Mouse (Mus musculus): ENCODE results near the gene 1110017D15Rik. TPM values are rescaled to one million over a fixed set of nuclear protein-coding genes. Genes with fewer than 3 reads are reported as not detected.

The 1110017D15Rik gene
- polyA plus RNA-seq, 1 experiment from 2014 or later: 6.4 TPM

DNA sequence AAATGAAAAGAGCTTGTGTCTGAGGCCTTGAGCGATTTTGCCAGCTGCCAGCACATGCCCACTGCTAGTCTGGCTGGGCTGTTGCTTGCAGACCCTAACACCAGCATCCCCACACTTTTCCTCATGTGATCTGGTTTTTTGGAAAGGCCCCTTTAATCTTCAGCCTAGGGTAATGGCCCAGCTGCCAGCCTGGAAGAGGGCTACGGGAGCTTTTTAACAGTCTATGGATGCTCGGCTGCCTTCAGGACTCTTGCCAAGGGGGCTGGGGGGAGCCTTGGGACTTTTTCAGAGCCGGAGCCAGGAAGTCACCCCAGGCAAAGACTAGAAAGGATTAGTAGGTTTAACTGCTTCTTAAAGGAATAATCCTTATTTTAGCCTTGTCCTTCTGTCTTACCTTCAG lies 3.8 kb downstream of the 1110017D15Rik start:
- H3K4me2 ChIP-seq (ENCODE audit: low read depth, low read length): no peak overlapping the region
- H3K9me3 ChIP-seq (replicated peaks; ENCODE audit: control insufficient read depth, low read length): no peaks in the 10 kb centered on the region
- DNase-seq (ENCODE audit: low spot score): no peak
- peak overlapping the region; percentile 57; the same call in 1 of the 2 replicates for H3K27ac ChIP-seq (replicated peaks; ENCODE audit: low read depth, low read length)
- no peaks in the 10 kb centered on the region; the same call in 1 of the 2 replicates for H3K4me1 ChIP-seq (ENCODE audit: control insufficient read depth, insufficient read depth, low read length)
- no peak overlapping the region for H3K9ac ChIP-seq (replicated peaks; ENCODE audit: low read length)
- no peak overlapping the region for H3K4me3 ChIP-seq (ENCODE audit: low read depth, low read length)
- 30% methylated on average over 4 of the region's 4 CpGs for WGBS
- no peak for ATAC-seq (replicated peaks; ENCODE audit: insufficient number of reproducible peaks, low FRiP score, low TSS enrichment, low read depth)
- H3K36me3 ChIP-seq (replicated peaks; ENCODE audit: control insufficient read depth, insufficient read depth, low read depth, low read length): no peaks in the 10 kb centered on the region
- no peaks in the 10 kb centered on the region for H3K27me3 ChIP-seq (ENCODE audit: control insufficient read depth, insufficient read depth, low read length)

GRCm38 (mm10) chr4:41507998-41508397 lies 9.1 kb downstream of the 1110017D15Rik start:
- WGBS: 42% methylated on average over 7 of the region's 7 CpGs
- H3K4me2 ChIP-seq (ENCODE audit: low read depth, low read length): no peak overlapping the region

DNA sequence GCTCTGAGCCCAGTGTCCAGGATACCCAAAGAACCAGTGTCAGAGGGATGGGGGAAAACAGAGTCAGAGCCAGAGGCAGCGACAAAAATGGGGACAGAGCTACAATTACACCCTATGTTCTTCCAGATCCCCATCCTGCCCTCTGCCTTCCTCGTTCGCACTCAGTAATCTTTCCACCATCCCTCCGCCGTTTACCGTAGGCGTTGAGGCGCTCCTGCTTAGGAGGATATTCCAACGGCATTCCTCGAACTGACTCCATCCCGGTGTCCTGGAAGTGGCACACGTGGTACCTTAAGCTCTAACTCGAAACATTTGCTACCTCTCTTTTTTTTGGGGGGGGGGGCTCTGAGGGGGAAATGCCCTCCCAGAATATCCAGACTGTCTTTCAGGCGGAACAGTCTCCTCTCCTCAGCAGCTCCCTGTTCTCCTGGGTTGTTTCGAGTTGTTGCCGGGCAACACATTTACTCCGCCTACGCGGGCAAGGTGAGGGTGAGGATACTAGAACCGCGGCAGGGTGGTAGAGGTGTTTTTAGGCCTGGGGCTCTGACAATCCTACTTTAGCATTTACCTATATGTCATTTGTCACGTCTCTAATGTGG lies 9.7 kb downstream of the 1110017D15Rik start:
- ATAC-seq (replicated peaks; ENCODE audit: insufficient number of reproducible peaks, low FRiP score, low TSS enrichment, low read depth) (0 out of 2 replicates have a peak, but pooled peaks have one; percentile 1), DNase-seq (ENCODE audit: low spot score) (peak; percentile 59)
- H3K4me1 ChIP-seq (ENCODE audit: control insufficient read depth, insufficient read depth, low read length): no peaks in the 10 kb centered on the region
- H3K36me3 ChIP-seq (replicated peaks; ENCODE audit: control insufficient read depth, insufficient read depth, low read depth, low read length): no peaks in the 10 kb centered on the region
- H3K9ac ChIP-seq (replicated peaks; ENCODE audit: low read length): peak overlapping the region; percentile 66
- H3K9me3 ChIP-seq (replicated peaks; ENCODE audit: control insufficient read depth, low read length): no peaks in the 10 kb centered on the region
- peak overlapping the region; percentile 87 for H3K4me2 ChIP-seq (ENCODE audit: low read depth, low read length)
- H3K27ac ChIP-seq (replicated peaks; ENCODE audit: low read depth, low read length): no peak overlapping the region
- H3K27me3 ChIP-seq (ENCODE audit: control insufficient read depth, insufficient read depth, low read length): no peaks in the 10 kb centered on the region
- under 1% methylated on average over 22 of the region's 22 CpGs for WGBS
- peak overlapping the region; percentile 41 for H3K4me3 ChIP-seq (ENCODE audit: low read depth, low read length)

More at GRCm38 (mm10) chr4:41507998-41508397, 9.1 kb downstream of the 1110017D15Rik start:
- ATAC-seq (replicated peaks; ENCODE audit: insufficient number of reproducible peaks, low FRiP score, low TSS enrichment, low read depth): no peak
- H3K9ac ChIP-seq (replicated peaks; ENCODE audit: low read length): no peak overlapping the region
- H3K4me1 ChIP-seq (ENCODE audit: control insufficient read depth, insufficient read depth, low read length): no peaks in the 10 kb centered on the region
- no peak overlapping the region for H3K4me3 ChIP-seq (ENCODE audit: low read depth, low read length)
- DNase-seq (ENCODE audit: low spot score): no peak
- no peaks in the 10 kb centered on the region for H3K9me3 ChIP-seq (replicated peaks; ENCODE audit: control insufficient read depth, low read length)
- no peaks in the 10 kb centered on the region for H3K27me3 ChIP-seq (ENCODE audit: control insufficient read depth, insufficient read depth, low read length)
- H3K27ac ChIP-seq (replicated peaks; ENCODE audit: low read depth, low read length): no peak overlapping the region
- no peaks in the 10 kb centered on the region for H3K36me3 ChIP-seq (replicated peaks; ENCODE audit: control insufficient read depth, insufficient read depth, low read depth, low read length)

- Histone ChIP-seq H3K9ac (replicated peaks; ENCODE audit: low read length) (peak overlapping the region; percentile 66), H3K4me3 (ENCODE audit: low read depth, low read length) (peak overlapping the region; percentile 41), H3K4me1 (ENCODE audit: control insufficient read depth, insufficient read depth, low read length) (peaks cover 2% of the 10 kb centered on the region; the same call in 1 of the 2 replicates), H3K4me2 (ENCODE audit: low read depth, low read length) (peak overlapping the region; percentile 87), H3K27me3 (ENCODE audit: control insufficient read depth, insufficient read depth, low read length) (no peaks in the 10 kb centered on the region), H3K36me3 (replicated peaks; ENCODE audit: control insufficient read depth, insufficient read depth, low read depth, low read length) (no peaks in the 10 kb centered on the region), H3K27ac (replicated peaks; ENCODE audit: low read depth, low read length) (no peak overlapping the region), H3K9me3 (replicated peaks; ENCODE audit: control insufficient read depth, low read length) (no peaks in the 10 kb centered on the region)
- peak; percentile 57; the same call in 1 of the 2 replicates for ATAC-seq (replicated peaks; ENCODE audit: insufficient number of reproducible peaks, low FRiP score, low TSS enrichment, low read depth)
- peak; percentile 90 for DNase-seq (ENCODE audit: low spot score)
- under 1% methylated on average over 29 of the region's 29 CpGs for WGBS
Measured at GRCm38 (mm10) chr4:41506906-41507305, 10.2 kb downstream of the 1110017D15Rik start.

- 10% methylated on average over 13 of the region's 13 CpGs for WGBS
- H3K36me3 ChIP-seq (replicated peaks; ENCODE audit: control insufficient read depth, insufficient read depth, low read depth, low read length): no peaks in the 10 kb centered on the region
- no peak overlapping the region for H3K27ac ChIP-seq (replicated peaks; ENCODE audit: low read depth, low read length)
- peak overlapping the region; percentile 41; the same call in 1 of the 2 replicates for H3K4me3 ChIP-seq (ENCODE audit: low read depth, low read length)
- peaks cover 2% of the 10 kb centered on the region; the same call in 1 of the 2 replicates for H3K4me1 ChIP-seq (ENCODE audit: control insufficient read depth, insufficient read depth, low read length)
- DNase-seq (ENCODE audit: low spot score) (peak; percentile 70), ATAC-seq (replicated peaks; ENCODE audit: insufficient number of reproducible peaks, low FRiP score, low TSS enrichment, low read depth) (no peak)
- H3K9ac ChIP-seq (replicated peaks; ENCODE audit: low read length): no peak overlapping the region
- H3K27me3 ChIP-seq (ENCODE audit: control insufficient read depth, insufficient read depth, low read length): 0 out of 2 replicates have a peak, but pooled peaks cover 2% of the 10 kb centered on the region
- peak overlapping the region; percentile 87; the same call in 1 of the 2 replicates for H3K4me2 ChIP-seq (ENCODE audit: low read depth, low read length)
- no peaks in the 10 kb centered on the region for H3K9me3 ChIP-seq (replicated peaks; ENCODE audit: control insufficient read depth, low read length)
Measured at GRCm38 (mm10) chr4:41506156-41506555, 11.0 kb downstream of the 1110017D15Rik start.

DNA sequence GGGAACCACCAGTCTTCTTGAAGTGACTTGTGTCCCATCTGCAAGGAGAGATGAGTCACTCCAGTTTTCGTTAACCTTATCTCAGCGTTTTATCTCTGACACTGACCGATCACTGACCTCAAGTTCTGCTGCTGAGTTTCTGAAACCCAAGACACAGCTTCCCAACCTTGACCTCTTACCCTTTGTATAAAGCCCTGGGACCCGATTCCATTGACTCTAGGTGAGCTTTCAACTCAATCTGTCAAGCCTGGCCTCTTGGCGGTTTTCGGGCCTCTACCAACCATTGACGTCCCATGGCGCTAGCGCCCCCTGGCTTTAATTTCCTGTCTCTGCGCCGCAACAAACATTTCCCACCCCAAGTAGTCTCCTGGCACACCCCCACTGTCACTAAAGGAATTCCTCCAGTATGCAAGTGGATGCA lies 12.0 kb downstream of the 1110017D15Rik start:
- Histone ChIP-seq H3K9ac (replicated peaks; ENCODE audit: low read length) (no peak overlapping the region), H3K4me3 (ENCODE audit: low read depth, low read length) (no peak overlapping the region), H3K9me3 (replicated peaks; ENCODE audit: control insufficient read depth, low read length) (no peaks in the 10 kb centered on the region), H3K4me1 (ENCODE audit: control insufficient read depth, insufficient read depth, low read length) (peaks cover 2% of the 10 kb centered on the region; the same call in 1 of the 2 replicates), H3K36me3 (replicated peaks; ENCODE audit: control insufficient read depth, insufficient read depth, low read depth, low read length) (no peaks in the 10 kb centered on the region), H3K27me3 (ENCODE audit: control insufficient read depth, insufficient read depth, low read length) (peaks cover 11% of the 10 kb centered on the region), H3K4me2 (ENCODE audit: low read depth, low read length) (no peak overlapping the region), H3K27ac (replicated peaks; ENCODE audit: low read depth, low read length) (no peak overlapping the region)
- WGBS: 47% methylated on average over 11 of the region's 11 CpGs
- DNase-seq (ENCODE audit: low spot score): no peak
- ATAC-seq (replicated peaks; ENCODE audit: insufficient number of reproducible peaks, low FRiP score, low TSS enrichment, low read depth): no peak

DNA sequence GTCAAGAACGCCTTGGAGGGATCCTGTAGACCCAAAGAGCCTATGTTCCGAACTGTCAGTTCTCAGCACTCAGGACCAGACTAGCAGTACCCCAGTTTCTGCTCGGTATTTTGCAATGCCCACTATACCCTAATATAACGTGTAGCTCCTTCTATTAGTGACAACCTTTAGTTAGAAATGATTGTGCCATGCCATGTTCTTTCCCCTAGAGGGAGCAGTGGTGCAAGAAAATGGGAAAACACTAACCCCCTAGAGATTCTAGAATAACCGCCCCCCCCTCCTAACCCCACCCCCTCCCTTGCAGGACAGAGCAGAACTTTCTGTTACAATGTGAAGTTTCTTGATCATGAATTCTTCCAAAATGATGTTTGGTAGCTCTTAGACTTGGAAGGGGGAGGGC lies 12.8 kb downstream of the 1110017D15Rik start:
- peaks cover 2% of the 10 kb centered on the region; the same call in 1 of the 2 replicates for H3K4me1 ChIP-seq (ENCODE audit: control insufficient read depth, insufficient read depth, low read length)
- H3K27me3 ChIP-seq (ENCODE audit: control insufficient read depth, insufficient read depth, low read length): peaks cover 19% of the 10 kb centered on the region
- no peak overlapping the region for H3K9ac ChIP-seq (replicated peaks; ENCODE audit: low read length)
- no peak for ATAC-seq (replicated peaks; ENCODE audit: insufficient number of reproducible peaks, low FRiP score, low TSS enrichment, low read depth)
- H3K4me3 ChIP-seq (ENCODE audit: low read depth, low read length): no peak overlapping the region
- no peaks in the 10 kb centered on the region for H3K36me3 ChIP-seq (replicated peaks; ENCODE audit: control insufficient read depth, insufficient read depth, low read depth, low read length)
- H3K27ac ChIP-seq (replicated peaks; ENCODE audit: low read depth, low read length): no peak overlapping the region
- WGBS: 69% methylated on average over 5 of the region's 5 CpGs
- DNase-seq (ENCODE audit: low spot score): no peak
- no peaks in the 10 kb centered on the region for H3K9me3 ChIP-seq (replicated peaks; ENCODE audit: control insufficient read depth, low read length)
- H3K4me2 ChIP-seq (ENCODE audit: low read depth, low read length): no peak overlapping the region

DNA sequence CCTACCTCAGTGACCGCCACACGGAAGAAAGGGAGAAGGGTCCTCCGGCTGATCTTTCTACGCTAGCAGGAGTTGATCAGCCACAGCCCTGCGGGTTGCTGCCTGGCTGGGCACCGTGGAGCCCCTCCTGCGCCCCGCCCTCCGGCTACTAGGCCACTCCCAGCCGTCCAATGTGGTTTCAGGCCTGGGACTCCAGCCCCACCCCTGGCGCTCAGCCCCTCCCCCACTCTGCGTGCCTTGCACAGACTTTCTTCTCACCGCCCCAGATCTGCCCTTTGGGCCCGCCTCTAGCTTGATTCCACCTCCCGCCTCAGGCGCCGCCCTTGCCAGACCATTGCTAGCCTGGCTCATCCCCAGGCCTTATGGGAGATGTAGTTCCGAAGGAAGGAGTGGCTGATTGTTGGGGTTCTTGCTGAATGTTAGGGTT lies 14.1 kb downstream of the 1110017D15Rik start, which contains the start of gene AI464131:
TSS of gene AI464131 (minus strand) at position 91 of the 427 bp plus-strand sequence.
- peaks cover 10% of the 10 kb centered on the region; the same call in 1 of the 2 replicates for H3K4me1 ChIP-seq (ENCODE audit: control insufficient read depth, insufficient read depth, low read length)
- ATAC-seq (replicated peaks; ENCODE audit: insufficient number of reproducible peaks, low FRiP score, low TSS enrichment, low read depth) (peak; percentile 91), DNase-seq (ENCODE audit: low spot score) (peak; percentile 98)
- H3K27me3 ChIP-seq (ENCODE audit: control insufficient read depth, insufficient read depth, low read length): peaks cover 32% of the 10 kb centered on the region
- H3K9me3 ChIP-seq (replicated peaks; ENCODE audit: control insufficient read depth, low read length): no peaks in the 10 kb centered on the region
- H3K36me3 ChIP-seq (replicated peaks; ENCODE audit: control insufficient read depth, insufficient read depth, low read depth, low read length): no peaks in the 10 kb centered on the region
- peak within 1 kb of the TSS; percentile 51 for H3K9ac ChIP-seq (replicated peaks; ENCODE audit: low read length)
- WGBS: under 1% methylated on average over 18 of the region's 18 CpGs
- 0 out of 2 replicates have a peak within 1 kb of the TSS, but pooled peaks have one; percentile 8 for H3K27ac ChIP-seq (replicated peaks; ENCODE audit: low read depth, low read length)
- H3K4me3 ChIP-seq (ENCODE audit: low read depth, low read length): peak within 1 kb of the TSS; percentile 37
- peak within 1 kb of the TSS; percentile 74 for H3K4me2 ChIP-seq (ENCODE audit: low read depth, low read length)
